11 mouse cellular contexts compared by ENCODE assay signal in the genomic region with DNA sequence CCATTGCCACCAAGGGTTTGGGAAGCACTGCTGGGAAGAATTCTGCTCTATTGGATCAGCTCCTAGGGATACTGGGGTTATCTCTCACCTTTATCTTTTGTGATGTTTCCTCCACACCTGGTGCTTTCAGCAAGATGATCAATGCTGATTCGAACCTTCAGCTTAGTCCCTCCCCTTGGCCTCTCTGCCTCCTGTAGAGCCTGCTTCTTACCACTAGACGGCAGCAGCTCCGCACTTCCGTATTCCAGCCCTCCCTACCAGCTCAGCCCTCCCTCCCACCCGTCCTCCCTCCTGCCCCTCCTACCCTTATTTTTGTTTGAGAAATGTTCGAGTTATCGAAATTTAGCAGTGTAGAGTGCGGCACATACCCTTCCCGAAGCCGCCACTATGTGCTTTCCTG. TPM values are rescaled to one million over a fixed set of nuclear protein-coding genes. Genes with fewer than 3 reads are reported as not detected.
DNase-seq lines count a peak whose midpoint lies in the region; TF ChIP-seq lines count a peak whose summit lies in the region.
"Had no signal": no experiment of that assay in that cellular context is flagged by ENCODE, and none has a peak within 500 bp of the region (broad histone marks: within the 10 kb centered on the region; RNA-seq: fewer than 3 reads in every experiment).

No protein-coding gene starts in this region.

- DNase-seq in gastrocnemius, adult 2 months = no peak
- DNase-seq in gastrocnemius, postnatal 4 days (ENCODE audit: low spot score in 2 of 2) = no peak
- DNase-seq in thymus, adult 2 months = peak; percentile 24
- DNase-seq in thymus, adult 18-20 months = no peak
- DNase-seq in induced T-regulatory cell, adult 2 months (ENCODE audit: low read depth) = peak; percentile 60
- DNase-seq in thymus, postnatal 4 days = peak; percentile 55
- no peak for DNase-seq in urinary bladder, postnatal 25 days (ENCODE audit: low spot score)
- no peak for DNase-seq in frontal cortex, postnatal 14 days (ENCODE audit: low spot score in 2 of 2)
- DNase-seq: layer of hippocampus, postnatal 36 days had no signal

- intact Hi-C loops in gastrocnemius, adult 2 months (cut with DNase I) = no loop called here

- TF ChIP-seq POLR2A in thymus, adult 2 months (IDR thresholded peaks at IDR 0.05; ENCODE audit: control insufficient read depth, extremely low read depth, insufficient read depth, low read length, poor library complexity) = no peak

- H3K27me3 ChIP-seq in thymus, adult 2 months (ENCODE audit: control insufficient read depth, insufficient read depth, low read length) = no peaks in the 10 kb centered on the region
- H3K27me3 ChIP-seq: embryonic facial prominence, embryonic 15.5 days had no signal

- TF ChIP-seq CTCF in gastrocnemius, adult 2 months (IDR thresholded peaks at IDR 0.05) = peak; percentile 68
- TF ChIP-seq CTCF in thymus, adult 2 months (IDR thresholded peaks at IDR 0.05; ENCODE audit: borderline replicate concordance, control insufficient read depth, extremely low read depth, insufficient read depth, low read length, poor library complexity) = no peak

- no peaks in the 10 kb centered on the region for H3K36me3 ChIP-seq in thymus, adult 2 months (ENCODE audit: control insufficient read depth, insufficient read depth, low read length)
- H3K36me3 ChIP-seq: embryonic facial prominence, embryonic 15.5 days had no signal

- no peak overlapping the region for H3K27ac ChIP-seq in gastrocnemius, adult 2 months
- H3K27ac ChIP-seq in thymus, adult 2 months (ENCODE audit: control insufficient read depth, insufficient read depth, low read length) = no peak overlapping the region
- H3K27ac ChIP-seq: embryonic facial prominence, embryonic 15.5 days had no signal

- H3K4me1 ChIP-seq in thymus, adult 2 months (replicated peaks; ENCODE audit: control insufficient read depth, insufficient read depth, low read length) = no peaks in the 10 kb centered on the region
- H3K4me1 ChIP-seq: embryonic facial prominence, embryonic 15.5 days had no signal

- H3K4me3 ChIP-seq in gastrocnemius, adult 2 months = no peak overlapping the region
- H3K4me3 ChIP-seq in thymus, adult 2 months (ENCODE audit: control insufficient read depth, insufficient read depth, low read length) = no peak overlapping the region
- H3K4me3 ChIP-seq: embryonic facial prominence, embryonic 15.5 days had no signal

- 56% methylated on average over 10 of the region's 10 CpGs for WGBS in thymus, adult 2 months

RNA-seq across cellular contexts. Expression of a gene that starts 55.5 kb away (rescaled TPM):
- total RNA-seq in gastrocnemius, adult 2 months (2021) = 1 to 10 TPM; 3.2 to 5.1 TPM
- 1 to 10 TPM; 5.5 to 7.9 TPM for total RNA-seq in gastrocnemius, postnatal 4 days (2021)
- 0.45 and 0.47 TPM in 2 replicates for polyA plus RNA-seq in thymus, adult 2 months (2012; rRNA removed)
- total RNA-seq: megakaryocyte-erythroid progenitor cell, adult 5-6 weeks had no signal

Comparison
In these comparisons a context has a peak if more than half of its experiments do, and no peak if none do; other contexts are left out.
1. DNase-seq: peak in thymus, adult 2 months (single experiment), induced T-regulatory cell, adult 2 months (single experiment) and thymus, postnatal 4 days (single experiment); none in gastrocnemius, adult 2 months (single experiment), gastrocnemius, postnatal 4 days (0 of 2), thymus, adult 18-20 months (0 of 2), urinary bladder, postnatal 25 days (single experiment) and frontal cortex, postnatal 14 days (0 of 2).